ENCODE assay signal across 19 mouse cellular contexts in the genomic region with DNA sequence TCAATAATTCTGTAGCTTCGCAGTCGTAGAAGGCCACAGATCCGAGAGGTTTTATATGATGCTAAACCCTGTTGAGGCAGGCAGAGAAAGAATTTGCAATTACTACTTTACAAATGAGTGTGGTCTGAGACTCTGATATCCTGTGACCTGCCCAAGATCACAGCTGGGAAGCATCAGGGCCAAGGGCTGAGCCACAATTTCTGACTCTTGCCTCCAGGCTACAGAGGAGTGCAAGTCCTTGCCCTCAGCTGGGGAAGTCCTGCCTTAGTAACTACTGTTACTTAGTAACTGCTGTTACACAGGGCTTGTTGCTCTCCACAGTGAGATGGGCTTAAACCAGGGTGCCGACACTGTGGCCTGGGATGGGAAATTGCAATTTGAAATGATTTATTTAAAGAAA.
DNase-seq lines count a peak whose midpoint lies in the region; TF ChIP-seq lines count a peak whose summit lies in the region.
"Had no signal": no experiment of that assay in that cellular context is flagged by ENCODE, and none has a peak within 500 bp of the region (broad histone marks: within the 10 kb centered on the region; RNA-seq: fewer than 3 reads in every experiment).

No protein-coding gene starts in this region.

- H3K4me3 ChIP-seq in gastrocnemius, adult 2 months: no peak overlapping the region
- H3K4me3 ChIP-seq: erythroblast, embryonic 14.5 days; hindbrain, embryonic 13.5 days; limb, embryonic 13.5 days; liver, embryonic 13.5 days; midbrain, embryonic 10.5 days had no signal

- H3K27ac ChIP-seq in gastrocnemius, adult 2 months: peak overlapping the region; percentile 63
- H3K27ac ChIP-seq: hindbrain, embryonic 13.5 days; limb, embryonic 13.5 days; liver, embryonic 13.5 days; macrophage; midbrain, embryonic 10.5 days had no signal

- intact Hi-C loops in gastrocnemius, adult 2 months (cut with DNase I): loop anchor here (10.0 kb wide), 1 partner anchor 162 kb away; a partner anchor contains a TSS
- intact Hi-C loops in gastrocnemius, postnatal 36 days (cut with DNase I): no loop called here

- DNase-seq in gastrocnemius, adult 2 months: peak; percentile 64
- DNase-seq in gastrocnemius, postnatal 36 days: no peak
- peak; percentile 31 for DNase-seq in kidney, adult 9 months
- DNase-seq in kidney, adult 18-20 months: no peak
- peak; percentile 32 for DNase-seq in ZHBTc4 (ENCODE audit: low read depth, low spot score)
- DNase-seq in kidney, postnatal 14 days: peak; percentile 49
- no peak for DNase-seq in cerebellum, postnatal 4 days (ENCODE audit: low spot score in 2 of 2)
- DNase-seq in right cerebral cortex, postnatal 14 days: no peak
- DNase-seq: adrenal gland, adult 8-10 months; B cell, adult 2 months; cerebellum, postnatal 10 days; layer of hippocampus, adult 9-11 months; liver, embryonic 13.5 days; lung, embryonic 14.5 days had no signal

- TF ChIP-seq CTCF in gastrocnemius, adult 2 months (IDR thresholded peaks at IDR 0.05): no peak

Comparison
In these comparisons a context has a peak if more than half of its experiments do, and no peak if none do; other contexts are left out.
1. DNase-seq: peak in gastrocnemius, adult 2 months (single experiment), kidney, adult 9 months (single experiment), ZHBTc4 (single experiment) and kidney, postnatal 14 days (single experiment); none in gastrocnemius, postnatal 36 days (0 of 2), kidney, adult 18-20 months (single experiment), cerebellum, postnatal 4 days (0 of 2) and right cerebral cortex, postnatal 14 days (single experiment).